Mouse (Mus musculus) intestine, embryonic 14.5 days (tissue): ENCODE results near the gene Wdcp. TPM values are rescaled to one million over a fixed set of nuclear protein-coding genes. Genes with fewer than 3 reads are reported as not detected.
"Not testable (repeated sequence)": the region's sequence is repeated elsewhere in the genome, so short reads cannot be mapped to it uniquely, and the experiment has no call there.

Experiments
- ATAC-seq: fragments of 200-750 bp; cut with Nextera tagmentation; replicated peaks from 2 replicates; pipeline ENCODE4 v1.8.0; 2017; ENCODE audit warnings: low read depth, moderate number of reproducible peaks, moderate TSS enrichment, moderate library complexity; ENCODE audit not compliant: low FRiP score, low TSS enrichment
- DNase-seq: peaks from one replicate; pipeline ENCODE4 v3.0.0-alpha.2; 2018; ENCODE audit warnings: low spot score
- H3K27ac ChIP-seq: fragments of 300-500 bp; sonication (generic); 2 replicates; pipeline ENCODE4 v1.5.1; 2014; ENCODE audit warnings: low read depth, mild to moderate bottlenecking, control low read depth
- H3K27me3 ChIP-seq: fragments of 300-500 bp; sonication (generic); replicated peaks from 2 replicates; pipeline ENCODE4 v1.6.1; 2014; ENCODE audit warnings: low read length, control low read depth; ENCODE audit not compliant: control insufficient read depth, insufficient read depth
- H3K36me3 ChIP-seq: fragments of 300-500 bp; sonication (generic); 2 replicates; pipeline ENCODE4 v1.6.1; 2014; ENCODE audit warnings: low read length, control low read depth; ENCODE audit not compliant: control insufficient read depth, insufficient read depth
- H3K4me1 ChIP-seq: fragments of 300-500 bp; sonication (generic); replicated peaks from 2 replicates; pipeline ENCODE4 v1.6.1; 2014; ENCODE audit warnings: low read length, control low read depth, mixed read lengths; ENCODE audit not compliant: control insufficient read depth, insufficient read depth
- H3K4me2 ChIP-seq: fragments of 300-500 bp; sonication (generic); 2 replicates; pipeline ENCODE4 v1.6.1; 2014; ENCODE audit warnings: low read length
- H3K4me3 ChIP-seq: fragments of 300-500 bp; sonication (generic); 2 replicates; pipeline ENCODE4 v1.5.1; 2014; ENCODE audit warnings: low read depth, low read length, control low read depth, mixed read lengths
- H3K9ac ChIP-seq: fragments of 300-500 bp; sonication (generic); 2 replicates; pipeline ENCODE4 v1.6.1; 2014; ENCODE audit warnings: mild to moderate bottlenecking, low read length
- H3K9me3 ChIP-seq: fragments of 300-500 bp; sonication (generic); 2 replicates; pipeline ENCODE4 v1.6.1; 2016; ENCODE audit warnings: low read length, control low read depth; ENCODE audit not compliant: control insufficient read depth
- WGBS: fragments of 180-500 bp; shearing (Covaris S2); extraction: QIAGEN DNeasy Blood & Tissue Kit; methylation state at CpG from one replicate; pipeline ENCODE4 v1.1.7; 2014; 5-methylcytosine and 5-hydroxymethylcytosine counted together
- polyA plus RNA-seq: library from polyadenylated mRNA; unstranded; fragments of >200 nt; fragmentation: Nextera tagmentation; extraction: Ambion mirVana; gene quantifications from 2 replicates; pipeline ENCODE4 v1.2.1, GENCODE M21; 2014

Wdcp gene
- polyA plus RNA-seq, 1 experiment from 2014 or later, result 15.0 TPM

DNA sequence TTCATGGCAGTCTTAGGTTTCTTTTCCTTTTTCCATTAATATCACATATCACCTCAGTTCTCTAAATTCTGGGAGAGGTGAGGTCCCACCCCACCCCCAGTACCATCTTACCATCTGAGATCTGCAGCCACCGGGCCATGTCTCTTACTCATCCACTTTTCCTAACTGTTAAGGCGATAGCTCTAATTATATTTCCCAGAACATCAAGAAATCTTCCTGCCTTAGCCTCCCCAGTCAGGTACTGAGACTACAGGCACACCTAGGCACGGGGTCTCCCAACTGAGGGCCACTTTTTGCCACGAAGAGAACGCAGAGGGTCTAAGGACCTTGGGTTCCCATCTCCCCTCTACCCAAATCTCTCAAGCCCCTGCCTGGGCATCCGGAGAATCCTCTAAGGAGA, 30.4 kb downstream of the Wdcp start:
- Histone ChIP-seq H3K4me3 (no peak overlapping the region), H3K4me1 (0 out of 2 replicates have a peak, but pooled peaks cover 6% of the 10 kb centered on the region)
- 69% methylated on average over 6 of the region's 6 CpGs for WGBS

GRCm38 (mm10) chr12:4874161-4874927, 31.2 kb downstream of the Wdcp start, which contains the start of gene Mfsd2b:
TSS of gene Mfsd2b (minus strand) at chr12:4874359.
- DNase-seq, result peak; percentile 79
- Histone ChIP-seq H3K27ac (no peak within 1 kb of the TSS), H3K36me3 (no peaks in the 10 kb centered on the region), H3K4me1 (0 out of 2 replicates have a peak, but pooled peaks cover 6% of the 10 kb centered on the region), H3K4me3 (peak within 1 kb of the TSS; percentile 31), H3K9me3 (no peaks in the 10 kb centered on the region), H3K27me3 (no peaks in the 10 kb centered on the region), H3K4me2 (peak within 1 kb of the TSS; percentile 51), H3K9ac (peak within 1 kb of the TSS; percentile 5)
- ATAC-seq, result peak; percentile 89
- WGBS, result 4% methylated on average over 24 of the region's 24 CpGs

More for the DNA sequence above, 30.4 kb downstream of the Wdcp start:
- no peaks in the 10 kb centered on the region for H3K36me3 ChIP-seq
- DNase-seq, result no peak
- no peaks in the 10 kb centered on the region for H3K27me3 ChIP-seq
- H3K9ac ChIP-seq, result no peak overlapping the region
- no peak for ATAC-seq
- H3K4me2 ChIP-seq, result peak overlapping the region; percentile 51
- no peak overlapping the region for H3K27ac ChIP-seq
- no peaks in the 10 kb centered on the region for H3K9me3 ChIP-seq

DNA sequence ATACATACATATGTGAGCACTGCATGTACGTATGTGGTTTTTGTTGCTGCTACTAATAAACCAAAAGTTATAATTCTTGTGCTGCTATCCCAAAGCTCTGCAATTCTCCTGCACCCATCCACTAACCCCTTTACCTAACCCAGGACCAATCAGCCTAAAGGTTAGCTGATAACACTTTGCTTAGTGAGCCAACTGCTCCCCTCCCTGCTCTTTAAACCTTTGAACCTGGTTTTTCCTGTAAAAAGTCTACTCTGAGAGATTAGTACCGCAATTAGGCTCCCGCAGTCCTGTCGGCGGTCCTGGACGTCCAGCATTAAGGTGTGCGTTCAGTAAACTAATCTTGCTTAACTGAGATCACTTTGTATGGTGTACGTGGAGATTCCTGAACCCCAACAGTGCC, 32.5 kb downstream of the Wdcp start:
- Histone ChIP-seq H3K4me3 (no peak overlapping the region), H3K9me3 (no peaks in the 10 kb centered on the region), H3K4me1 (0 out of 2 replicates have a peak, but pooled peaks cover 6% of the 10 kb centered on the region), H3K4me2 (no peak overlapping the region), H3K9ac (no peak overlapping the region), H3K27me3 (no peaks in the 10 kb centered on the region), H3K36me3 (no peaks in the 10 kb centered on the region), H3K27ac (no peak overlapping the region)
- ATAC-seq (peak; percentile 26), DNase-seq (peak; percentile 53)
- 70% methylated on average over 8 of the region's 8 CpGs for WGBS

DNA sequence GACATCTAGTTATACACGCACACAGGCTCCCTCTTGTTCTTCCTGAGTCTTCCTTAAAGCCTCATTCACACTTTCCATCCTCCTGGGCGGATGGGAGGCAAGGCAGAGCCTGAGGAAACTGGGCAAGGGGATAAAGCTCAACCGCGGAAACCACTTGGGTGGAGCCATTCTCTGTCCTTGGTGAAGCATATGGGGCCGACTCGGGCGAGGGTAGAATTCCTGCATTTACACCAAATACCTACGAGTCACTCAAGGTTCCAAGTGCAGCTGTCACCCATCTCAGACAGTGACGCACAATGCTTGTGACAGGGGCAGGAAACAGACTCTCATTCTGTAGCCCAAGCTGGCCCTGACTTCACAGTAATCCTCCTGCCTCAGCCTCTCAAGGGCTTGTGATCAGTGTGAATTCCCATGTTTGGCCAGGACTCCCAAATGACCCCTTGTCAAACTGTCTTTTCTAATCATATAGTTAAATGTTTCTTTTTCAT, 35.2 kb downstream of the Wdcp start:
- ATAC-seq, result no peak
- Histone ChIP-seq H3K27me3 (no peaks in the 10 kb centered on the region), H3K4me1 (0 out of 2 replicates have a peak, but pooled peaks cover 6% of the 10 kb centered on the region), H3K9me3 (no peaks in the 10 kb centered on the region), H3K9ac (no peak overlapping the region), H3K4me2 (no peak overlapping the region), H3K4me3 (no peak overlapping the region), H3K36me3 (0 out of 2 replicates have a peak, but pooled peaks cover 6% of the 10 kb centered on the region), H3K27ac (no peak overlapping the region)
- 78% methylated on average over 9 of the region's 9 CpGs for WGBS
- DNase-seq, result no peak

DNA sequence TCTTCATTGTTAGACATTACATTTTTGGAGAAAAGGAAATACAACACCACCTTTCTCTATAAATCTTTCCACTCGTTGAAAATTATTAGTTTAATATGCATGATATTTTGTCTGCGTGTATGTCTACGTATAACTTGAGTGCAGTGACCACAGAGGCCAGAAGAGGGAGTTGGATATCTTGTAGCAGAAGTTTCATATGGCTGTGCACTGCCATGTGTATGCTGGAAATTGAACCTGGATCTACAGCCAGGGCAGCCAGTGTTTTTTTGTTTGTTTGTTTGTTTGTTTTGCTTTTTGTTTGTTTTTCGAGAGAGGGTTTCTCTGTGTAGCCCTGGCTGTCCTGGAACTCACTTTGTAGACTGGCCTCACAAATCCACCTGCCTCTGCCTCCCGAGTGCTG, 35.9 kb downstream of the Wdcp start:
- 94% methylated on average over 5 of the region's 5 CpGs for WGBS
- 0 out of 2 replicates have a peak, but pooled peaks cover 6% of the 10 kb centered on the region for H3K4me1 ChIP-seq
- H3K9me3 ChIP-seq, result no peaks in the 10 kb centered on the region
- no peak overlapping the region for H3K27ac ChIP-seq
- H3K27me3 ChIP-seq, result no peaks in the 10 kb centered on the region
- no peak for DNase-seq
- H3K36me3 ChIP-seq, result 0 out of 2 replicates have a peak, but pooled peaks cover 6% of the 10 kb centered on the region
- H3K4me2 ChIP-seq, result no peak overlapping the region
- no peak for ATAC-seq
- H3K9ac ChIP-seq, result no peak overlapping the region
- no peak overlapping the region for H3K4me3 ChIP-seq

DNA sequence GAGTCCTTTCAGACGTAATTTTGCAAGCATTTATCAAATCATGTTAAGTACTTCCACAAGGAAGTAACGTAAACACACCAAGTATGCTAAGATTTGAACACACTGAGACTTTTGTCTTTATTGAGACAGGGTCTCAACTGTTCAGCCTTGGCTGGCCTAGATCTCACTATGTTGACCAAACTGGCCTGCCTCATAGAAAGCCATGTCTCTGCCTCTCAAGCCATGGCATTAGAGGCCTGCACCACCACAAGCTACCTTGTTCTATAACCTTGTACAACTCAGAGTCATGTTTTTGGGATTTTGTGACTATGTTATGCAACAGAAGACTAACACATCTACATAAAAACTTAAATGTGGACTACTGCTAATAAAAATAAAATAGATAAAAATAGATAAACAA, 39.0 kb downstream of the Wdcp start:
- H3K4me1 ChIP-seq, result no peaks in the 10 kb centered on the region
- no peak overlapping the region for H3K4me2 ChIP-seq
- no peaks in the 10 kb centered on the region for H3K27me3 ChIP-seq
- H3K36me3 ChIP-seq, result 0 out of 2 replicates have a peak, but pooled peaks cover 6% of the 10 kb centered on the region
- ATAC-seq (no peak), DNase-seq (no peak)
- no peak overlapping the region for H3K27ac ChIP-seq
- H3K9ac ChIP-seq, result no peak overlapping the region
- H3K9me3 ChIP-seq, result no peaks in the 10 kb centered on the region
- H3K4me3 ChIP-seq, result no peak overlapping the region
- WGBS, result 65% methylated on average over 2 of the region's 2 CpGs

- H3K9ac ChIP-seq, result no peak overlapping the region
- no peak overlapping the region for H3K27ac ChIP-seq
- H3K4me3 ChIP-seq, result no peak overlapping the region
- 66% methylated on average over 1 of the region's 1 CpGs for WGBS
- H3K36me3 ChIP-seq, result 0 out of 2 replicates have a peak, but pooled peaks cover 6% of the 10 kb centered on the region
- no peaks in the 10 kb centered on the region for H3K9me3 ChIP-seq
- no peaks in the 10 kb centered on the region for H3K27me3 ChIP-seq
- no peak overlapping the region for H3K4me2 ChIP-seq
- DNase-seq, result no peak
- H3K4me1 ChIP-seq, result no peaks in the 10 kb centered on the region
- no peak for ATAC-seq
Measured at GRCm38 (mm10) chr12:4885062-4885461, 42.0 kb downstream of the Wdcp start.

GRCm38 (mm10) chr12:4886581-4886980, 43.5 kb downstream of the Wdcp start:
- ATAC-seq, H3K27me3 ChIP-seq, H3K9ac ChIP-seq, DNase-seq, H3K27ac ChIP-seq, H3K36me3 ChIP-seq, H3K4me3 ChIP-seq, H3K4me2 ChIP-seq, H3K9me3 ChIP-seq, H3K4me1 ChIP-seq: not testable (repeated sequence)
- WGBS, result 90% methylated on average over 4 of the region's 4 CpGs
